Mouse (Mus musculus): ENCODE data around the gene Atg7.

Atg7 gene

GRCm38 (mm10) chr6:114814882-114815650, 172.2 kb downstream of the Atg7 start:
- peak; percentile 74 for DNase-seq (ENCODE audit: low read depth, low spot score)

- no peak for DNase-seq (ENCODE audit: low read depth, low spot score)
These were observed 175.1 kb downstream of the Atg7 start for GRCm38 (mm10) chr6:114817948-114818347.

- no peak for DNase-seq (ENCODE audit: low read depth, low spot score)
These were observed 175.6 kb downstream of the Atg7 start for GRCm38 (mm10) chr6:114818471-114818870.

DNA sequence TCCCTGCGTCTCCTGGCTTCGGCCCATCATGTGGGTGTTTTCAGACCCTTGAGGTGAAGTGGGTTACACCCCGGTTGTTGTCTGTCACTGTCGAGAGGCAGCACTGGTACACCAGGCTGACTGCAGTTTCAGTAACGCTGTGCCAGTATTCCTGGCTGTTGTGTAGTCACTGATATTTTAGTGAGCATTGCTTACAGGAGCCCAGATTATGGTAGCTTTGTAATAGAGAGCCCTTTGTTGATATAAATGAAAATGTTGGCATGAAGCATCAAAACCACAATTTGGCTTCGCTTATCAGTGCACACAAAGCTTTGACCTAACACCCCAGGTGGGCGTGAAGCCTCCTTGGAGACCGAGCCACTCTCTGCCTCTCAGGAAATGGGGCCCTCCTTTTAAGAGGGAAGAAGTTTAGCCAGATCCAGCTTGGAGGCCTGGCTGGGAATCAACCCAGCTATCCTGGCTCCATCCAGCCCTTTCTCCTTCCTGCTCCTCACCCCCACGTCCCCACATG, 177.1 kb downstream of the Atg7 start:
- DNase-seq (ENCODE audit: low read depth, low spot score), result no peak

DNA sequence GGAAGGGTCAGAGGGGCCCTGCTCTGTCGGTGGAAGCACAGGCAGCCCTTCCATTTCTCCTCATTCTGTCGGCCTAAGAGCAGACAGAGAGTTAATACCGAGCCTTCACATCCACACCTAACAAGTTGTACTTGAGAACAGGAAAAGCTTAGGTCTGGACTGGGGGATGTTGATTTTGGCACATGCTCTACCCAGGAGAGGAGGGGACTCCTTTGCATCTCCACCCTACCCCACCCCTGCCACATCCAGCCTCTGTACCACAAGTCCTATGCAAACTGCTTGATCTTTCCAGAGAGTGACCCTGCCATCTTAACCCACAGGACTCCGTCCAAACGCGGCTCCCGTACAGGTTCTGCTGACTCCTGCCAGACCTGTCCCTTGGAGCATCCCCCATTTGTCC, 178.7 kb downstream of the Atg7 start:
- DNase-seq (ENCODE audit: low read depth, low spot score), result no peak

DNA sequence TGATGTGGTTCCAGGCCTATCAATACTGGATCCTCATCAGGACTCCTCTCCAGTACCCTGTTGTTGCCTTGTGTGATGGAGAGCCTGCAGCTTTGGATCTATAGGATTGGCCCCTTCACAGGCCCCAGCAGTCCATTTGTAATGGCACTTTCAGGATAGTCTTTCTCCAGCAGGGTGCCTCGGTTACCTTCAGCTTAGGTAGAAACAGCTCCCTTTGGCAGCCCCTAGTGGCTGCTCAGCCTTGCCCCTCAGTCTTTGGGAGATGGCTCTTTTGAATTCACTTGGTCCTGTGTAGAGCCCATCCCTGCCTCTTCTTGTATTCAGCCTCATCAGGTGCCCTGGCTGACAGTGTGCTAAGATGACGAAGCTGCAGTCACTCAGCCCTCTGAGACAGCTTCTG, 184.0 kb downstream of the Atg7 start:
- DNase-seq (ENCODE audit: low read depth, low spot score), result peak; percentile 19

DNA sequence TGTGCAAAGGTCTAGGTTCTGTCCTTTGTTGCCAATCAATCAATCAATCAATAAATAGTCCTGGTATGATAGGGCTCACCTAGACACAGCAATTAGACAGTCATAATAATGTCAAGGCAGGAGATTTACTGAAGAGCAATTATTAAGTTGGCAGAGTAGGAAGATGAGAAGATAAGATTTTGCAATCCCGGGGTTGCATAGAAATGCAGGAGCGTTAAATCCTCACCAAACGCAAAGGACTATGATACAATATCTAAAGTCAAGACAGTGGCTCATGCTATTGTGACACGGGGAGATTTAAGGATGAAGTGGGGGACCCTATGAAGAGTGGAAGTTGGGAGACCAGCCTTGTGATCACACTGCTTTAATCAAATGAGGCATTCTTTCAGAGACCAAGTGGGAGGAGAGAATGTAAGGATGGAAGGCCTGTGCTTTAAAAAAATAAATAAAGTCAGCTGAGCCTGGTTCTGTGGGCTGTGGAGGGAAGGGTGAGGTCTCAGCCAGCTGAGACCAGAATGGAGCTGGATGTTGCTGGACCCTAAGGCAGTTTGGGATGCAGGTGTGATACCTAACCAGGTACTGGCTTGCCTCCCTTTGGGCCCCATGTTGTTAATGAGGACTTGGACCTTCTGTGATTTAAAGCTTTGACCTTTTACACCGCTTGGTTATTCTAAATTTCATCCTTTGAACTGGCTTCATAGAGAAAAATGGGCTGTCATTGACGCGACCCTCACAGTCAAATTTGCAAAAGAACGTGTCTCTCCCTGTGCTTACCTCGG, 187.0 kb downstream of the Atg7 start:
- DNase-seq (ENCODE audit: low read depth, low spot score), result peak; percentile 28

DNA sequence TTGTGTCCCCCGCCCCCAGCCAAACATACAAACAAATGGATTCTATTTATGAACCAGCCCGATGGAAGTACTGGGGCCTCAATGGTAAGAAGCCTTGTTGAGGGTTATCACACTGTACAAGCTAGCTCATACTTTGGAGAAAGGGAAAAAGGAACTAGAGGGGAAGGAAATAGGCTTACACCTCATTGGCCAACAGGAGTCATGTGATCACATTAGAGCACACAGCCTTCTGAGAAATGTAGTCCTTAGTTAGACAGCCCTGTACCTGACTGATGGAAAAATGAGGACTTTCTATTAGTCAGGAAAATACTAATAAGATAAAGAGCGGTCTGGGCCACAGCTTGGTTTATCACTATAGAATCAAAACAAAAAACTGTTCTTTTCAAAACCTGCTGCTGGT, 188.9 kb downstream of the Atg7 start:
- DNase-seq (ENCODE audit: low read depth, low spot score), result no peak

GRCm38 (mm10) chr6:114833058-114833685, 190.3 kb downstream of the Atg7 start:
- no peak for DNase-seq (ENCODE audit: low read depth, low spot score)

GRCm38 (mm10) chr6:114833791-114834346, 191.0 kb downstream of the Atg7 start:
- no peak for DNase-seq (ENCODE audit: low read depth, low spot score)

DNA sequence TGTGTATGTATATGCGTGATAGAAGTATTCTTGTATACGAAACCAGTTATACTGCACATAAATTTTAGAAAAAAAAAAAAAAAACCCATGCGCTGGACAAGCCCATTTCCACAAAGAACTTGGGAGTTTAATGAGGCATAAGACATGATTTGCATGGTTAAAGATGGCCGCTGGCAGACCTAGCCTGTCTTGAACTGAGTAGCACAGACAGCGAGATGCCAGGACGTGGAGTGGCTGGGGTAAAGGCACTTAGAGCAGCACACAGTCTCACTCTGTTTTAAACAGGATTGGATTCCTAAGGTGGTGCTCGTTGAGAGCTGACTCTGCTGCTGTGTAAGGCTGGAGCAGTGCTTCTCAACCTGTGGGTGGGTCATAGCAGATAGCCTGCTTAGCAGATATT, 192.4 kb downstream of the Atg7 start:
- DNase-seq (ENCODE audit: low read depth, low spot score), result no peak

- DNase-seq (ENCODE audit: low read depth, low spot score), result no peak
These were observed 192.9 kb downstream of the Atg7 start for GRCm38 (mm10) chr6:114835752-114836151.

GRCm38 (mm10) chr6:114836433-114836832, 193.5 kb downstream of the Atg7 start:
- no peak for DNase-seq (ENCODE audit: low read depth, low spot score)

- DNase-seq (ENCODE audit: low read depth, low spot score), result no peak
These were observed 196.0 kb downstream of the Atg7 start for GRCm38 (mm10) chr6:114838872-114839271.

- no peak for DNase-seq (ENCODE audit: low read depth, low spot score)
These were observed 197.1 kb downstream of the Atg7 start for GRCm38 (mm10) chr6:114840012-114840411.

GRCm38 (mm10) chr6:114842131-114842530, 199.2 kb downstream of the Atg7 start:
- DNase-seq (ENCODE audit: low read depth, low spot score), result no peak

- DNase-seq (ENCODE audit: low read depth, low spot score), result no peak
These were observed 200.0 kb downstream of the Atg7 start for GRCm38 (mm10) chr6:114842863-114843262.

- DNase-seq (ENCODE audit: low read depth, low spot score), result peak; percentile 55
These were observed 203.4 kb downstream of the Atg7 start for GRCm38 (mm10) chr6:114846153-114846772.

DNA sequence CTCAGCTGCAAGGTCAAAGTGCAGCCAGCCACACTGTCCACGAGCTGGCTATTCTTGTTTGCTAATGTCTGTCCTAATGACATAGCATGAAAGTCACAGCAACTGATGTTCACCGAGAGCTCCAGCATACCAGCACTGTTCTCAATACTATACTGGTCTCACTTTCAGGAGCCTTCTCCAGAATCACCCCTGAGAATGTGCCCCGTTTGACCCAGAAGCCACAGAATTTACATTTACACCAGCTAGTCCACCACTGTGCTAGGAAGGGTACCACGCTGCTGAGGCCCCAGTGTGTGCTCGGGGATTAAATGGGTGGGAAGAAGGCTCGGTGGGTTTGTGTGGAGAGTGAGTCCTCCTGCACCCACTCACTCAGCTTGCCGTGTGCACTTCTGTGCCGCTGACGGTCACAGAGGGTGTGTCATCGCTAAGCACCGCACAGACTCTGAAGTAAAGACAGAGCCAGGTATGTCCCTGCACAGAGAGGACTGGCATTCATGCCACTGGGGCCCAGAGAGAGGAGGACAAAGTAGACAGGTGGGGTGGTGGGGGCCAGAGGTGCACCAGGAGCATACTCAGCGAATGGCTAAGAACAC, 204.8 kb downstream of the Atg7 start:
- no peak for DNase-seq (ENCODE audit: low read depth, low spot score)

GRCm38 (mm10) chr6:114848761-114849160, 205.9 kb downstream of the Atg7 start:
- no peak for DNase-seq (ENCODE audit: low read depth, low spot score)

- DNase-seq (ENCODE audit: low read depth, low spot score), result no peak
These were observed 206.9 kb downstream of the Atg7 start for GRCm38 (mm10) chr6:114849787-114850186.

Measured in ZHBTc4 (cell line).